Mouse (Mus musculus): ENCODE data around the gene Ly6f.
"Not testable (repeated sequence)": the region's sequence is repeated elsewhere in the genome, so short reads cannot be mapped to it uniquely, and the experiment has no call there.

Ly6f gene

GRCm38 (mm10) chr15:75268121-75268520 lies at the start of gene Ly6f:
Ly6f (plus strand) TSS chr15:75268421.
- no peak for DNase-seq (ENCODE audit: low spot score)

- no peak for DNase-seq (ENCODE audit: low spot score)
Measured at GRCm38 (mm10) chr15:75221942-75222341, 46.3 kb upstream of the Ly6f start.

- DNase-seq (ENCODE audit: low spot score) = no peak
Measured at GRCm38 (mm10) chr15:75237736-75238288, 30.4 kb upstream of the Ly6f start.

GRCm38 (mm10) chr15:75240558-75240957 lies 27.7 kb upstream of the Ly6f start:
- no peak for DNase-seq (ENCODE audit: low spot score)

GRCm38 (mm10) chr15:75242756-75243640 lies 25.2 kb upstream of the Ly6f start:
- no peak for DNase-seq (ENCODE audit: low spot score)

- DNase-seq (ENCODE audit: low spot score) = no peak
Measured at GRCm38 (mm10) chr15:75254671-75255070, 13.6 kb upstream of the Ly6f start.

GRCm38 (mm10) chr15:75265863-75266262 lies 2.4 kb upstream of the Ly6f start:
- no peak for DNase-seq (ENCODE audit: low spot score)

GRCm38 (mm10) chr15:75266626-75267025 lies 1.6 kb upstream of the Ly6f start:
- DNase-seq (ENCODE audit: low spot score) = no peak

GRCm38 (mm10) chr15:75268916-75269829 lies 952 bp downstream of the Ly6f start:
- DNase-seq (ENCODE audit: low spot score) = no peak

GRCm38 (mm10) chr15:75270169-75270568 lies 1.9 kb downstream of the Ly6f start:
- DNase-seq (ENCODE audit: low spot score) = no peak

GRCm38 (mm10) chr15:75270691-75271362 lies 2.6 kb downstream of the Ly6f start:
- DNase-seq (ENCODE audit: low spot score) = no peak

GRCm38 (mm10) chr15:75271426-75271825 lies 3.2 kb downstream of the Ly6f start:
- DNase-seq (ENCODE audit: low spot score) = no peak

- DNase-seq (ENCODE audit: low spot score) = no peak
Measured at GRCm38 (mm10) chr15:75271891-75272290, 3.7 kb downstream of the Ly6f start.

GRCm38 (mm10) chr15:75281991-75282390 lies 13.8 kb downstream of the Ly6f start:
- DNase-seq (ENCODE audit: low spot score) = not testable (repeated sequence)

GRCm38 (mm10) chr15:75286512-75286911 lies 18.3 kb downstream of the Ly6f start:
- DNase-seq (ENCODE audit: low spot score) = not testable (repeated sequence)

- DNase-seq (ENCODE audit: low spot score) = no peak
Measured at GRCm38 (mm10) chr15:75292377-75292776, 24.2 kb downstream of the Ly6f start.

- no peak for DNase-seq (ENCODE audit: low spot score)
Measured at GRCm38 (mm10) chr15:75293873-75294385, 25.7 kb downstream of the Ly6f start.

- no peak for DNase-seq (ENCODE audit: low spot score)
Measured at GRCm38 (mm10) chr15:75306101-75306500, 37.9 kb downstream of the Ly6f start.

- no peak for DNase-seq (ENCODE audit: low spot score)
Measured at GRCm38 (mm10) chr15:75309186-75309585, 41.0 kb downstream of the Ly6f start.

- DNase-seq (ENCODE audit: low spot score) = no peak
Measured at GRCm38 (mm10) chr15:75309946-75310345, 41.7 kb downstream of the Ly6f start.

GRCm38 (mm10) chr15:75314421-75314820 lies 46.2 kb downstream of the Ly6f start:
- DNase-seq (ENCODE audit: low spot score) = no peak

- no peak for DNase-seq (ENCODE audit: low spot score)
Measured at GRCm38 (mm10) chr15:75317255-75317654, 49.0 kb downstream of the Ly6f start.

Measured in layer of hippocampus, adult 11-12 months (tissue).